Mouse (Mus musculus): Measurements from ENCODE around the gene Lrp4.

The Lrp4 gene

GRCm38 (mm10) chr2:91457259-91457655 is at the start of gene Lrp4:
Gene Lrp4, plus strand, starts transcription at chr2:91457511.
- peak in 1 of 2 experiments; percentile 54 for DNase-seq (ENCODE audit: low spot score in 2 of 2)

- DNase-seq (ENCODE audit: low spot score in 2 of 2), result no peak
These were observed 49.3 kb upstream of the Lrp4 start for GRCm38 (mm10) chr2:91408031-91408430.

GRCm38 (mm10) chr2:91411473-91411872 is 45.8 kb upstream of the Lrp4 start:
- DNase-seq (ENCODE audit: low spot score in 2 of 2), result no peak

GRCm38 (mm10) chr2:91412361-91412760 is 45.0 kb upstream of the Lrp4 start:
- DNase-seq (ENCODE audit: low spot score in 2 of 2), result no peak

- no peak for DNase-seq (ENCODE audit: low spot score in 2 of 2)
These were observed 43.5 kb upstream of the Lrp4 start for GRCm38 (mm10) chr2:91413811-91414210.

GRCm38 (mm10) chr2:91421641-91422040 is 35.7 kb upstream of the Lrp4 start:
- DNase-seq (ENCODE audit: low spot score in 2 of 2), result no peak

- peak; percentile 11 for DNase-seq (ENCODE audit: low spot score in 2 of 2)
These were observed 33.1 kb upstream of the Lrp4 start for GRCm38 (mm10) chr2:91424061-91424720.

GRCm38 (mm10) chr2:91426321-91426720 is 31.0 kb upstream of the Lrp4 start:
- no peak for DNase-seq (ENCODE audit: low spot score in 2 of 2)

- no peak for DNase-seq (ENCODE audit: low spot score in 2 of 2)
These were observed 28.2 kb upstream of the Lrp4 start for GRCm38 (mm10) chr2:91429146-91429545.

- no peak for DNase-seq (ENCODE audit: low spot score in 2 of 2)
These were observed 27.3 kb upstream of the Lrp4 start for GRCm38 (mm10) chr2:91429915-91430599.

GRCm38 (mm10) chr2:91430600-91430919 is 26.8 kb upstream of the Lrp4 start:
- no peak for DNase-seq (ENCODE audit: low spot score in 2 of 2)

GRCm38 (mm10) chr2:91436713-91437112 is 20.6 kb upstream of the Lrp4 start:
- DNase-seq (ENCODE audit: low spot score in 2 of 2), result no peak

- DNase-seq (ENCODE audit: low spot score in 2 of 2), result no peak
These were observed 20.0 kb upstream of the Lrp4 start for GRCm38 (mm10) chr2:91437116-91437815.

GRCm38 (mm10) chr2:91439271-91439670 is 18.0 kb upstream of the Lrp4 start:
- no peak for DNase-seq (ENCODE audit: low spot score in 2 of 2)

GRCm38 (mm10) chr2:91439876-91440275 is 17.4 kb upstream of the Lrp4 start:
- DNase-seq (ENCODE audit: low spot score in 2 of 2), result no peak

GRCm38 (mm10) chr2:91440686-91441085 is 16.6 kb upstream of the Lrp4 start:
- no peak for DNase-seq (ENCODE audit: low spot score in 2 of 2)

GRCm38 (mm10) chr2:91441715-91442114 is 15.6 kb upstream of the Lrp4 start:
- no peak for DNase-seq (ENCODE audit: low spot score in 2 of 2)

- DNase-seq (ENCODE audit: low spot score in 2 of 2), result no peak
These were observed 15.1 kb upstream of the Lrp4 start for GRCm38 (mm10) chr2:91442241-91442640.

- peak; percentile 70 to 74 for DNase-seq (ENCODE audit: low spot score in 2 of 2)
These were observed 12.9 kb upstream of the Lrp4 start, which contains the start of gene 1110051M20Rik for GRCm38 (mm10) chr2:91444286-91444892. Gene 1110051M20Rik, minus strand, starts transcription at chr2:91444704.

- DNase-seq (ENCODE audit: low spot score in 2 of 2), result no peak
These were observed 7.6 kb upstream of the Lrp4 start for GRCm38 (mm10) chr2:91449662-91450061.

- DNase-seq (ENCODE audit: low spot score in 2 of 2), result no peak
These were observed 7.0 kb upstream of the Lrp4 start for GRCm38 (mm10) chr2:91450316-91450715.

GRCm38 (mm10) chr2:91452658-91453057 is 4.7 kb upstream of the Lrp4 start:
- no peak for DNase-seq (ENCODE audit: low spot score in 2 of 2)
